Mouse (Mus musculus): ENCODE measurements around the gene Cog6.

The Cog6 gene

DNA sequence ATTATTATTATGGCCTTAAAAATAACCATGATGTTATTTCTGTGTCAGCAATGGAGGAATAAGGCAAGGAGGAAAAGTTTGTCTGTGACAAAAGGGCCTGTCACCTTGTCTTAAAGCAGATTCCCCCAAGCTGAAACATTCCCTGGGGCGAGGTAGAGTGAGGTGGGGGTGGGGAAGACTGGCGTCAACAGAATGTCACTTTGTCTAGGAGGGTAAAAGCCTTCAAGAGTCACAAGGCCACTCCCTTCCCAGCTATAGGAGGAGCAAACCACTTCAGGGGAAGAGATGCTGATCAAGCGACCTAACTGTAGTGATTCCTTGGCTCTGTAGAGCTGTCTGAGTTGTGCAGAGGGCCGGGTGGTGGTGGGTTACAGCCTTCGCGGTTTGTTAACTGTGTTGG, 14.5 kb upstream of the Cog6 start:
- DNase-seq = no peak

- peak; percentile 79 for DNase-seq
Observed at GRCm38 (mm10) chr3:53029046-53029445, 12.0 kb upstream of the Cog6 start.

DNA sequence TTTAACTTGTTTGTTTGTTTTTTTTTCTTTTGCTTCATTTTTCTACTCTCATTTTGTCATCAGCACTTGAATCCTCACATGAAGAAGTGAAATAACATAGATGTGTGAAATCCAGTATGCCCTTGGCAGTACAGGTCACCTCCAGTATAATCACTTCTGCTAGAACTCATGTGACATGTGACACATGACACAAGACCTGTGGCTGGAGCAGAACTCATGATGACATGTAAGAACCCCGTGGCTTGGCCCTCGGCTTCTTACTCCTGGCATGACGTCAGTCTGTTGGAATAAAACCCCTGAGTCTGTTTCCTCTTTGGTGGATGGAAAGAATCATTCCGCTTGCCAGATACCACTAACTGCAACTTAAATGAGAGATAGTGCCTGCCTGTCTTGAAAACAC, 10.3 kb upstream of the Cog6 start:
- DNase-seq = no peak

DNA sequence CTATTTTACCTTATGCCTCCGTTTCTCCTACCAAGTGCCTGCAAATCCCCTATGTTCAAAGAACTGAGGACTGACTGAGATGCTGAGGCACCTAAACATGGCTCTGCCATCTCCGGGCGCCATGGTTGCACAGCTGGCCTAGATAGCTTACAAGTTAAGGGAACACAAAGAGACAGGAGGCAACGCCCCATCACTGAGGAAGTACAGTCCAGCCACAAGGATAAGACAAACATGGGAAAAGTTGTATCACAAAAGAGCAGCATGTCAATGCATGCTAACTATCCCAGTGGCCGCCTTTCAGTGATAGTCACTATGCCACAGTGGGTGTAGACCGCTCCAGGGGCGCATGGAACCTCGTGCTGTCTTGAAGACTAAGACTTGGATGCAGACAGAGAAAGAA, 9.6 kb downstream of the Cog6 start:
- DNase-seq = no peak

DNA sequence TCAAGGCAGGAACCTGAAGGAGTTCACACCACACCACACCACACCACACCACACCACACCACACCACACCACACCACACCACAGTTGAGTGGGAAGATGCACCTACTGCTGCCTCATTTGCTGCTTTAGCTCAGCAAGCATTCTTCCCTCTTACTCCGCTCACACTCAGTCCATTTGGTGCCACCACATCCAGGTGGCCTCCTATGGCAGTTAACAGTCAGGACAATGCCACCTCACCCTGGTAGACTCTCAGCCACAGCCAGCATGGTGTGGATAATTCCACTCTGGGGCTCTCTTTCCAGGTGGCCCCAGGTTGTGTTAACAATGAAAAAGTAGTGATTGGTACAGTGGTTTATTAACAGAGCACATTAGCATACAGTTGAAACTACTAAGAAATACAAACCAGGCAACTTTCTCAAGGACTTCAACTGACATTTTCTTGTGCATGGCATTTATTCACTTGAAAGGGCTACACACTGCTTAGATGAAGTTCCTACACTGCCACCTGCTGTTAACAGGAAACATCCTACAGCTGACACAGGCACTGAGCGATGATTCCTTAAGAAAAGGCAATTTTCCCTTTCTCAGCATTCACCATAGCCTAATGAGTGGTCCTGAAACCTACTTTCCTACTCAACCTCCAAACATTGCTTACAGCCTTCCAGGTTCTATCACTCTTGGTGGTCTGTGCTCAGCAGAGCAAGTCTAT, 12.5 kb downstream of the Cog6 start:
- peak; percentile 46 for DNase-seq

DNA sequence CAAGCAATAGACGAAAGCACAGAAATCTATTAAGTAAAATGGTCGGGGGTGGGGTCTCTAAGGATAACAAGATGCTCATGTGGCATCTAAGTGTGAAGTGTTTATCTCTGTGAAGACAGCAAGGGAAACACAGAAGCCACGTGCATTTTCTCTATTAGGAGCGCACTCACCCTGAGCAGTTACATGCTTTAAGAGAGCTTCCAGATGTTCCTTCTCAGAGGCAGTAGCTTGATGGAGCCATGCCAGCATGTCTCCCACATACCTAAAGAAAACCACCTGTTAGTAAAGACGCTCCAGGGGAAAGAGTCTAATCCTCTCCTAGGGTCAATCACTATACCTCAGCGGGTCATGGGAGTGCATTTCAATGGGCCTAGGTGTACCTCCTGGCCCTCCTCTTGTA, 15.0 kb downstream of the Cog6 start:
- no peak for DNase-seq

DNA sequence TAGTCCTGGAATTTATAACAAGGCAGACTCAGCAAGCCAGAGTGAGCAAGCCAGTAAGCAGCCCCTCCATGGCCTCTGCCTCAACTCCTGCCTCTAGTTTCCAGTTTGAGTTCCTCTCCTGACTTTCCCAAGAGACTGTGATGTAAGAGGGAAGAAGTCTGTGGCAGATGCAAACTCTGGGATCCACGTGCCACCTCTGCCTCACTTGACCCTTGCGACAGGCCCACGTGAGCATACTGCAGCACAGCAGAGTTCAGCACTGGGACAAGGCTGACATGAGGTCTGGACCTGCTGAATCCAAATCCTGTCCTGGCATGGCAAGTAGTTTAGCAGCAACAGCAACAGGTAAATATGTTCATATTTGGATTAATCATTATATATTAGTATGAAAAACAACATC, 17.0 kb downstream of the Cog6 start:
- DNase-seq = no peak

DNA sequence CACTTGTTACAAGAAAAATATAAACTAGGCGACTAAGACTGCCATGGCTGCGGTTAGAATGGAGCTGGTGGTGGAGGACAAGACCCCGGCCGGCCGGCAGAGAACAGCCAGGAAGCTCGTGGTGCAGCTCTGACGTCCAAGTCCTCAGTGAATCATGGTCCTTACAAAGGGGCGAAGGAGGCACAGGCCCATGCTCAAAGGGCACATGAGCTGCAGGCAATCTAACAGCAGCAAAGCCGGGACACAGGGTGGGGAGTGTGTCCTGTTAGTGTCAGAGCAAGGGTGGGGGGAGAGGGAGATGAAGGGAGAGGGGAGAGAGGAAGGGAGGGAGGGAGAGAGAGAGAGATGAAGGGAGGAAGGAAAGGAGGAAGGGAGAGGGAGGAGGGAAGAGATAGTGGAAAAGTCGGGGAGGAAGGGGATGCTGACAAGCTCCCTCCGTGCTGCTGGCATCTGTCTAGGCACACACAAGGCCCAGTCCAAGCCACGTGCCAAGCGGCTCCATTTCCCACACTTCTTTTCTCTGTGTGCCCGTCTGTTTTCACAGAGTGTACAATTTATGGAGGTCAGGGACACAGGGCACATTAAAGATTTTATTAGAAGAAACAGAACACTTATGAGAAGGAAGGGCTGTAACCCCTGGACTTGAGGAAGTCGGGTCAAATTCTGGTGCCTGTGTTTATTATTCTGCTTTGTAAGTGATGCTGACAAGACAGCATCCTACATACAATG, 17.9 kb downstream of the Cog6 start:
- DNase-seq = no peak

DNA sequence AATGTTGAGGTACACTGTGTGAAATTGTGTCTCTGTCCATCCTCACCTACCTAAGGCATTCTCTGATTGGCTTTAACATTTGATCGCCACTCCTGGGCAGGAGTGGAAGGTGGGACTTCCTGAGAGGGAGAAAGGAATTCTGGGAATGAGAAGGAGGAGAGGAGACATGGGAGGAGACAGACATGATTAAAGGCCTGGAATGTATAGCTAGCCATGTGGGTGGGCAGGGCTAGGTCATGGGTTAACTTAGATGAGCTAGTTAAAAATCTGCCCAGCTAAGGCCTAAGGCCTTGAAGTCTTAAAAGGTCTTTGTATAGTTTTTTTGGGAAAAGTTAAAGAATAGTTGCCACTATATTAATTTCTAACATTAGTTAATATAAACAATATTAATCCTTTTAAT, 19.7 kb downstream of the Cog6 start:
- DNase-seq = no peak

GRCm38 (mm10) chr3:52996635-52997034, 20.4 kb downstream of the Cog6 start:
- DNase-seq = no peak

GRCm38 (mm10) chr3:52994666-52995065, 22.4 kb downstream of the Cog6 start:
- no peak for DNase-seq

DNA sequence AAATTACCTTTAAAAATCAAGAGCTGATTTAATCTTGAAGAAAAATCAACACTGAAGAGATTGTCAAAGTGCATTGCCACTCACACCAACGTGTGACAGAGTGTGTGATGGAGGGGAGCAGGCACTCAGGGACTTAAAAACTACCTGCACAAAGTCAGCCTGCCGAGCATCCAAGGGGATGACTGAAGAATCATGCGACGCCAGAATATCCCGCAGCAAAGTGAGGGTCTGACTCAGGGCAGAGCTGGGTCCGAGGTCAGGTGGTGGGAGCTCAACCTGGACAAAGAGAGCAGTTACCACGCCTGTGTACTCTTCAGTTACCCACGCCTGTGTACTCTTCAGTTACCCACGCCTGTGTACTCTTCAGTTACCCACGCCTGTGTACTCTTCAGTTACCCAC, 23.7 kb downstream of the Cog6 start:
- DNase-seq = no peak

DNA sequence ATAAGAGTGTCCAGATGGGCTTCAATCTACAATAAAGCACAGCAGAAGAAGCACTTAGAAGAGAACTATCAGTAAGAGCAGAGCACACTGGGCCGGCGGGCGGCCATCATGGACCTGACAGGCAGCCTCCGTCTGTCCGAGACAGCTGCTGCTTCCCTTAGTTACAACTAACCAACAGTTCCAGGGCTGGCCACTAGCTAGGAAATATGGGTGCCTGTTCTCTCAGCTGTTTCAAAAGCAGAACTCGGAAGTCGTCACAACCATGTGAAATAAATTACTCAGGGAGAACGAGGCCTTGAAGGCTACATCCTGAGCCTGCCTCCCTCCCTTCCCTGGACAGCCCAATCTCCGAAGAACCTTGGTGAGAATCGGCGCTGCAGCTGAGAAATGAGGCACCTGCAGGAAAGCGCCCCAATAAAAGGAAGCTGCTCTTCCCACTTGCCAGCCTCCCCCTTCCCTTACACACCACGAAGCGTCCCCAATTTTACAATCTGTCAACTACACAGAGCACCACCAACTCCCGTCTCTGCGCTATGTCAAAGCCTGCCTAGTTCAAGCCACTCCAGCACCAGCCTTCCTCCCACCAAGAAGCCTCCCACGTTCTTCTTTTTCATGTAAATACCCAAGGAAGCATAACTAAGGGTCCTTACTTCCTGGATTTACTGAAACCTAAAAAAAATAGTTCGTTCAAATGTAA, 26.8 kb downstream of the Cog6 start:
- no peak for DNase-seq

DNA sequence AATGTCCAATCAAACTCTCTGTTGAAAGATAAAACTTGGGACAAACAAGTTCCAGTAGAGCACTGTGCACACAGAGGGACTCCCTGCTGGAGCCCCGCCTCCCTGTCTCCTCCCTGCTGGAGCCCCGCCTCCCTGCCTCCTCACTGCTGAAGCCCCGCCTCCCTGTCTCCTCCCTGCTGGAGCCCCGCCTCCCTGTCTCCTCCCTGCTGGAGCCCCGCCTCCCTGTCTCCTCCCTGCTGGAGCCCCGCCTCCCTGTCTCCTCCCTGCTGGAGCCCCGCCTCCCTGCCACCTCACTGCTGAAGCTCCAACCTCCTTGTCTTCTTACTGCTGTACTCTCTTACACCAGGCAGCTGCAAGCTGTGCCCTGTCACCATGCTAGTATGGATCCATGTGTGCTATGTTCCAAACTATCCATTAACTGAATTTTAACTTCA, 31.5 kb downstream of the Cog6 start:
- peak; percentile 29 for DNase-seq

- DNase-seq = no peak
Observed at GRCm38 (mm10) chr3:52983772-52984171, 33.3 kb downstream of the Cog6 start.

- no peak for DNase-seq
Observed at GRCm38 (mm10) chr3:52982993-52983392, 34.0 kb downstream of the Cog6 start.

DNA sequence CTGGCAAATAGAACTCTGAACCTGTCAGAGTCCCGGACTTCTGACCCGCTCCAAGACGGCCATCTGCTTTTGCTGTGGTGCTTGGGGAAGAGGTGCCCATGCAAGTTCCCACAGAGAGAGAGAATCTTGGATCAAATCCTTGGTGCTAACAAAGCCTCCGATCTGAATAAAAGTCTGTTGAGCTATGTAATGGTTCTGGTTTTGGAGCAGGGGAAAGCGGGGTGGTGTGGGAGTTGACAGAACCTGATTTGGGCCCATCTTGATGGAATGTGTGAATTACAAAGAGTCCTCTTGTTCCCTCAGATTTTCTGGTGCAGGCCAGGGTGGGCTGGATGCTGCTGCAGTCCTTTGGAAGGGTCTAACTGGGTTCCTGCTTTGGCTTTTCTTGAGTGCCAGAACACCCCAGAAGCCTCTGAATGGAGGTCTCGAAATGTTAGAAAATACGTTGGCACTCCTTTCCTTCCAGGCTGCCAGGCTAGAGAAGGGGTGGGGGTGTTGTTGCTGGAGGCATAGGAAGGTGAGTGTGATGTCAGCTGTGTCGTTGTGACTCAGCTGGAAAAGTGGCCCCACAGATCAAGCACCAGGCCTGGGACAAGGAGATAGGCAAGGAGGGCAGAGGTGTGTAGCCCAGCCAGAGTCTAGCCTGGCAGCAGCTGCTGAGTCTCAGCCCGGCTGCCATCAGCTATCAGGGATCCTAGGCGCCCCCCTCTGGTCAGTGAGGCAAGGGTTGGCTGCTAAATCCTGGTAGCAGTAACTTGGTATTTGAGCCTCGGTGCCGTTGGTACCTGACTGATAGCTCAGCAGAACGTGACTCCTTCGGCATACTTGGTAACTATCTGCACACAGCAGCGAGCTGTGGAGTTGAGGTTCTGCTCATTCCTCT, 42.1 kb downstream of the Cog6 start:
- peak; percentile 70 for DNase-seq

DNA sequence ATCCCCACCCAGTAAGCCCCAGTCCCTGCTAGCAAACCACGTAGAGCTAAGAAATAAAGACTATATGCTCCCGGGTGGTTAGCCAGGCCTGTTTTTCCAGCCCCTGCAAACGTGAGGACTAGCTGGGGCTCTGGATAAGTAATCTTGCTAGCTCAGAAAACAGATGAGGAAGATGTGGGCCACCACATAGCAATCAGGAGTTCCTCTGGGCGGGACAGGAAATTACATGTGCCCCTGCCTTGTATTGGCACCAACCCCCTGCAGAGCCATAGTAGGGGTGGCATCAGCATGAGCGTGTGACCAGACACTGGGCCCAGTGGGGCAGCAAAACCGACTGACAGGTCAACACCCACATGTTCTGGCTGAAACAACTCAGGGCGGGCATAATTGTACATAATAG, 44.1 kb downstream of the Cog6 start:
- DNase-seq = no peak

DNA sequence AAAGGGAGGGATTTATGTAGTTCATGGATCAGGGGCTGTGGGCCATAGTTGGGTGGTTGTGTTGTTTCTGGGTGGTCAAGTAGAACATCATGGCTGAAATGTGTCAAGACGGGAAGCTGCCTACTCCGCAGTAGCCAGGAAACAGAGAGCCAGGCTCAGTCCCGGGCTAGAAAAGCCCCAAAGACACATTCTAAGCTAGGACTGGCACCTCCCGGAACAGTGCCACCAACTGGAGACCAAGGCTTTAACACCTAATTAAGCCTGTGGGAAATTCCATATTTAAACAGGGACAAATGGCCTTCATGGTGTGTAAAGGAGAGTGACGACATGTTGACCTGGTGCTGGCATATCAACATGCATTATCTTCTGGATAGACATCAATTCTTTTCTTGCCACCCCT, 50.0 kb downstream of the Cog6 start:
- DNase-seq = no peak

- DNase-seq = no peak
Observed at GRCm38 (mm10) chr3:52964206-52964605, 52.8 kb downstream of the Cog6 start.

GRCm38 (mm10) chr3:52963441-52963840, 53.6 kb downstream of the Cog6 start:
- DNase-seq = no peak

DNA sequence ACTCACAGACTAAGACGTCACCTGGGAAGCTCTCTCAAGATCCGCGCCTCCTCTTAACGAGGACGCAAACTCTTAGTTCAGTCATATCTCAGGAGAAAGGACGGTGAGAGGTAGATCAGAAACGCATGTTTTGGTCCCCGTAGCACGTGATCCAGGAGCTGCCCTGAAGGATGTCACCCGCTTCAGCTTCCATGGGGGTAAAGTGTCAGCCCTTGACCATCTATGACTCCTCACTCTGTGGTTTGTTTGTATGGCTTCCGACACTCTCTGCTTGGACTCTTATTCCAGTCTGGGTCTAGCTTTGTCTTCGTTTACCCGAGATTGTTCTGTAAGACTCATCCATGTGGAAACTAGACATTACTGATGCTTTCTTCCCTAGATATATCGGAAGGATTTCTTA, 54.6 kb downstream of the Cog6 start:
- DNase-seq = no peak

DNA sequence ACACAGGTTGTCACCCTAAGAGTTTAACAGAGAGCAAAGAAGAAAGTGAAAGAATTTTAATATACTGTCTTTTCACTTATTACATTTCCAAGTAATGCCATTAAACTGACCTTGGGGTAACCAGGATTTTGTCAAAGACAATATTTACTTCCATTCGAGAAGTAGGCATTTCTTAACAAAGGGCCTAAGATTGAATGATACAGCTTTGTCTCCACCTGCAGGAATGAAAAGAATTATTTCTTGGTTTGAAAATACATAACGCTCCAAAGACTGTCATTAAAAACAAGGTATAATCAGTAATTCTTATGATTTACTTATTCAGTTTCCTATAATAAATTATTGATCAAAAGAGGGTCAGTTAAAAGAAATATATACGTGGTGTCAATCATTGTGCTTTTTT, 55.4 kb downstream of the Cog6 start:
- no peak for DNase-seq

Measured in retina, postnatal 1 day (tissue).